Mouse (Mus musculus) forebrain, embryonic 16.5 days (tissue): ENCODE results near the gene Nckap5. TPM values are rescaled to one million over a fixed set of nuclear protein-coding genes. Genes with fewer than 3 reads are reported as not detected.
A peak's percentile ranks its signal among the peaks of the same experiment; 100 is the strongest.

ENCODE experiments used
- ATAC-seq: fragments of 200-750 bp; cut with Nextera tagmentation; 2 replicates; pipeline ENCODE4 v1.8.0; 2017; ENCODE audit warnings: mild to moderate bottlenecking, moderate library complexity
- H3K27ac ChIP-seq: fragments of 300-500 bp; sonication (generic); 2 replicates; pipeline ENCODE4 v1.5.1; 2014; ENCODE audit warnings: low read length, control low read depth
- H3K27me3 ChIP-seq: fragments of 300-500 bp; sonication (generic); replicated peaks from 2 replicates; pipeline ENCODE4 v1.6.1; 2014; ENCODE audit warnings: low read length; ENCODE audit not compliant: control insufficient read depth, insufficient read depth
- H3K36me3 ChIP-seq: fragments of 300-500 bp; sonication (generic); 2 replicates; pipeline ENCODE4 v1.6.1; 2014; ENCODE audit not compliant: control insufficient read depth, insufficient read depth
- H3K4me1 ChIP-seq: fragments of 300-500 bp; sonication (generic); replicated peaks from 2 replicates; pipeline ENCODE4 v1.6.1; 2014; ENCODE audit warnings: low read length; ENCODE audit not compliant: control insufficient read depth, insufficient read depth
- H3K4me2 ChIP-seq: fragments of 300-500 bp; sonication (generic); 2 replicates; pipeline ENCODE4 v1.6.1; 2014; ENCODE audit warnings: mild to moderate bottlenecking, low read length, control low read depth
- H3K4me3 ChIP-seq: fragments of 300-500 bp; sonication (generic); replicated peaks from 2 replicates; pipeline ENCODE4 v1.5.1; 2014; ENCODE audit warnings: mild to moderate bottlenecking, low read length, control low read depth
- H3K9ac ChIP-seq: fragments of 300-500 bp; sonication (generic); replicated peaks from 2 replicates; pipeline ENCODE4 v1.6.1; 2014; ENCODE audit warnings: low read depth, low read length, control low read depth
- H3K9me3 ChIP-seq: fragments of 300-500 bp; sonication (generic); 2 replicates; pipeline ENCODE4 v1.6.1; 2016; ENCODE audit warnings: low read length; ENCODE audit not compliant: control insufficient read depth
- WGBS: fragments of 180-500 bp; shearing (Covaris S2); extraction: QIAGEN DNeasy Blood & Tissue Kit; methylation state at CpG from one replicate; pipeline ENCODE4 v1.1.7; 2014; 5-methylcytosine and 5-hydroxymethylcytosine counted together
- polyA plus RNA-seq: library from polyadenylated mRNA; unstranded; fragments of >200 nt; fragmentation: Nextera tagmentation; extraction: Ambion mirVana; gene quantifications from 2 replicates; pipeline ENCODE4 v1.2.1, GENCODE M21; 2015

The Nckap5 gene
- polyA plus RNA-seq, 1 experiment from 2014 or later, result 27.2 TPM

DNA sequence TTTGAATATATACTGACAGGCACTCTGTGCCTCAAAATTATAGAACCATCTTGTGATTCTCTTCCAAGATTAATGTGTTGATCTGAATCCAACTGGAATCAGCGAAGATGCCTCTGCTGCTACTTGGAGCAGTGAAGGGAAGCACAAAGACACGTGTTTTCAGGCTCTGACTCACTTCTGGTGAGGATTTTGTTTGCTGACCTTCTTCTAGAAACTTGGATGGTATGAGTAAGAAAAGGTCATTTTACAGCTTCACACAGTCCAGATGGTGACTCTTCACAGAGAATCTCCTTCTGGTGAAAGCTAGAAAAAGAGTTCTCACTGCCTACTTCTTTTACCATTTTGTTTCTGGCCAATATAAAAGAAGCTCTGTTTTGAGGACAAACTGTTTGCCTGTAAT lies 498.6 kb downstream of the Nckap5 start:
- Histone ChIP-seq H3K4me2 (no peak overlapping the region), H3K36me3 (no peaks in the 10 kb centered on the region), H3K9me3 (no peaks in the 10 kb centered on the region), H3K9ac (no peak overlapping the region), H3K27ac (no peak overlapping the region), H3K27me3 (no peaks in the 10 kb centered on the region), H3K4me3 (no peak overlapping the region), H3K4me1 (peaks cover 2% of the 10 kb centered on the region; the same call in 1 of the 2 replicates)
- 52% methylated on average over 2 of the region's 2 CpGs for WGBS
- peak; percentile 36; the same call in 1 of the 2 replicates for ATAC-seq

DNA sequence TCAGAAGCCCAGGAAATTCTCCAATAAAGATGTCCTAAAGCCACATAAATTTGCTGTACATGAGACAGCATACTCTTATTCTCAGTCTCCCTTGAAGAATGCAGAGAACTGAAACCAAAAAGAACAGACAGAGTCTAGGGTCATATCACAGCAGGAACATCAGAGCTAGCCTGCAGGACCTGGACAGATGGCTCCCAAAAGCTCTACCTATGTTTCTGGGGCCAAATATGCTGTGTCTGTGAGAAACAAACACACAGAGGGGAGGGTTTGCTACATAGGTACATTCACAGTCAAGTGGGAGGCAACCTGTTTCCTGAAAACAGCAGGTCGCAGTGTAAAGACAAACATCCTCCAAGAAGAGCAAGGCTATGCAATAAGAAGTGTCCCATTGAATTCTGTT lies 509.9 kb downstream of the Nckap5 start:
- WGBS, result 96% methylated on average over 1 of the region's 1 CpGs
- Histone ChIP-seq H3K9me3 (no peaks in the 10 kb centered on the region), H3K27ac (no peak overlapping the region), H3K27me3 (no peaks in the 10 kb centered on the region), H3K4me3 (no peak overlapping the region), H3K36me3 (no peaks in the 10 kb centered on the region), H3K4me2 (no peak overlapping the region), H3K9ac (no peak overlapping the region), H3K4me1 (no peaks in the 10 kb centered on the region; the same call in 1 of the 2 replicates)
- ATAC-seq, result no peak

- WGBS, result 59% methylated on average over 11 of the region's 11 CpGs
- no peak for ATAC-seq
- Histone ChIP-seq H3K4me3 (no peak overlapping the region), H3K4me1 (no peaks in the 10 kb centered on the region; the same call in 1 of the 2 replicates), H3K4me2 (no peak overlapping the region), H3K36me3 (no peaks in the 10 kb centered on the region), H3K27me3 (no peaks in the 10 kb centered on the region), H3K27ac (no peak overlapping the region), H3K9me3 (no peaks in the 10 kb centered on the region), H3K9ac (no peak overlapping the region)
Observed at GRCm38 (mm10) chr1:126317874-126318607, 512.6 kb downstream of the Nckap5 start.

- Histone ChIP-seq H3K4me2 (no peak overlapping the region), H3K4me1 (no peaks in the 10 kb centered on the region; the same call in 1 of the 2 replicates), H3K27ac (no peak overlapping the region), H3K27me3 (no peaks in the 10 kb centered on the region), H3K4me3 (no peak overlapping the region), H3K9ac (no peak overlapping the region), H3K36me3 (no peaks in the 10 kb centered on the region), H3K9me3 (no peaks in the 10 kb centered on the region)
- WGBS, result 71% methylated on average over 4 of the region's 4 CpGs
- ATAC-seq, result no peak
Observed at GRCm38 (mm10) chr1:126317345-126317744, 513.3 kb downstream of the Nckap5 start.

DNA sequence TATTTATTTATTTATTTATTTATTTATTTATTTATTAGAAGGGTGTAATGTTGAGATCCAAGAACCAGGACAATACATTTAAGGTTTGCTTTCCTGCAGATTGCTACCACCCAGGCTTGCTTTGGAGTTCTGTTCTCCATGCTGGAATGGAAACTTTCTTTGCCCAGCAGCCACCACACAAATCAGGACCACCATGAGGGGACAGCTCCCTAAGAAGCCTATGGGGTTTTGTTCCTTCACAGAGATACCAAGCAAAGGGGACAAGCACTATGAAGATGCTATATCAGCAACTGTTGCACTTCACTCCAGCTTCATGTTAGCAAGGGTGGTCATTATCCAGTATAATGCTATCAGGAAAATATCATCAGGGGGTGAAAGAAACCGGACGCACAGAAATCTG lies 513.7 kb downstream of the Nckap5 start:
- H3K27ac ChIP-seq, result no peak overlapping the region
- H3K27me3 ChIP-seq, result no peaks in the 10 kb centered on the region
- no peak overlapping the region for H3K9ac ChIP-seq
- no peak overlapping the region for H3K4me2 ChIP-seq
- no peaks in the 10 kb centered on the region for H3K36me3 ChIP-seq
- 79% methylated on average over 2 of the region's 2 CpGs for WGBS
- no peaks in the 10 kb centered on the region; the same call in 1 of the 2 replicates for H3K4me1 ChIP-seq
- no peak overlapping the region for H3K4me3 ChIP-seq
- H3K9me3 ChIP-seq, result no peaks in the 10 kb centered on the region
- ATAC-seq, result no peak

DNA sequence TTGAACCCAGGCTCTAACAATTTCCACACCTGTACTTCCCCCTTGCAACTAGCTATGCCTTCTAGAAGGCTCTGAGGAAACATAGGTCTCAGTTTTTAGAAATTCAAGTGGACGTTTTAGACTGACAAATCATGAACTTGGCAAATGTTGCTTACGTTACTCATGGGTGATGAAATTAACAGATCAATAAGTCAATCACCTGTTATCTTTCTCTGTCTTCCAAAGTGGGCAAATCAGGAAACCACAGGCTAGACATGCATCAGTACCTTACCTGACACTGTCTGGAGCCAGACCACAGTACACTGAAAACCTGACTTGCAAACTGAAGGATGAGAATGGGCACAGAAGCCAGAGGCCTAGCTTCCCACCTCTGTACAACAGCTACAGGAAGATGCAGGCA lies 529.5 kb downstream of the Nckap5 start:
- no peak for ATAC-seq

DNA sequence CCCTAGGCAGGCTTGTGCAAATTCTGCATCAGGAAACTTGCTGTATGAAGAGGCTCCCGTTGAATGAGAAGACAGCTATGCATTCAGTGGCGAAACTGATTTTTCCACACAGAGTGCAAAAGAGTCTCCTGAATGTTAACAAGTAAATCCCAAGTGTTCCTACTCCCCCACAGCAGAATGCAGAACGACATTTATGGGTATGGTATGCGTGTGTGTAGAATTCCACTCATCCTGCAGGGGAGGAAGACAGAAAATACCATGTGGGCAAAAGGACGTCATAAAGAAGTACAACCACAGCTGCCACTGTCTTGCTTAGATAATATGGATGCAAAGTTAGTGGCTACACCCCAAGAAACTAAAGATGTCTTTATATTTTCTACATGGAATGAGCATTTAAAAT lies 565.7 kb downstream of the Nckap5 start:
- no peaks in the 10 kb centered on the region for H3K4me1 ChIP-seq
- 79% methylated on average over 5 of the region's 5 CpGs for WGBS
- no peak overlapping the region for H3K27ac ChIP-seq
- no peaks in the 10 kb centered on the region for H3K9me3 ChIP-seq
- H3K4me2 ChIP-seq, result no peak overlapping the region
- H3K4me3 ChIP-seq, result no peak overlapping the region
- no peak overlapping the region for H3K9ac ChIP-seq
- no peaks in the 10 kb centered on the region for H3K27me3 ChIP-seq
- no peak for ATAC-seq
- H3K36me3 ChIP-seq, result no peaks in the 10 kb centered on the region

More for the DNA sequence above, 529.5 kb downstream of the Nckap5 start:
- no peak overlapping the region for H3K27ac ChIP-seq
- no peaks in the 10 kb centered on the region for H3K9me3 ChIP-seq
- H3K36me3 ChIP-seq, result no peaks in the 10 kb centered on the region
- no peak overlapping the region for H3K9ac ChIP-seq
- H3K4me1 ChIP-seq, result no peaks in the 10 kb centered on the region
- H3K4me2 ChIP-seq, result no peak overlapping the region
- H3K4me3 ChIP-seq, result no peak overlapping the region
- no peaks in the 10 kb centered on the region for H3K27me3 ChIP-seq
- WGBS, result 90% methylated on average over 2 of the region's 2 CpGs

- no peak for ATAC-seq
- Histone ChIP-seq H3K27ac (no peak overlapping the region), H3K4me1 (no peaks in the 10 kb centered on the region), H3K9ac (no peak overlapping the region), H3K4me3 (no peak overlapping the region), H3K4me2 (no peak overlapping the region), H3K27me3 (no peaks in the 10 kb centered on the region), H3K9me3 (no peaks in the 10 kb centered on the region), H3K36me3 (no peaks in the 10 kb centered on the region)
- WGBS, result 60% methylated on average over 5 of the region's 5 CpGs
Observed at GRCm38 (mm10) chr1:126254364-126254763, 576.2 kb downstream of the Nckap5 start.

- H3K4me1 ChIP-seq, result no peaks in the 10 kb centered on the region
- WGBS, result 94% methylated on average over 7 of the region's 7 CpGs
- no peak overlapping the region for H3K4me2 ChIP-seq
- H3K36me3 ChIP-seq, result no peaks in the 10 kb centered on the region
- H3K9ac ChIP-seq, result no peak overlapping the region
- no peaks in the 10 kb centered on the region for H3K9me3 ChIP-seq
- H3K27ac ChIP-seq, result no peak overlapping the region
- H3K27me3 ChIP-seq, result no peaks in the 10 kb centered on the region
- no peak overlapping the region for H3K4me3 ChIP-seq
- ATAC-seq, result no peak
Observed at GRCm38 (mm10) chr1:126253934-126254333, 576.7 kb downstream of the Nckap5 start.
